Mouse (Mus musculus) embryonic facial prominence, embryonic 14.5 days (tissue): Measurements from ENCODE around the gene Sphk2. TPM values are rescaled to one million over a fixed set of nuclear protein-coding genes. Genes with fewer than 3 reads are reported as not detected.

Experiments
- polyA plus RNA-seq: library from polyadenylated mRNA; unstranded; fragments of >200 nt; fragmentation: Nextera tagmentation; extraction: Ambion mirVana; gene quantifications from 2 replicates; pipeline ENCODE4 v1.2.1, GENCODE M21; 2014

The Sphk2 gene
- polyA plus RNA-seq, 1 experiment from 2014 or later = 24.0 TPM

Other genes starting within 250 kb of the Sphk2 start
- 1.2 and 1.5 TPM in 2 replicates for gene Tulp2, start 236.1 kb downstream of the Sphk2 start, polyA plus RNA-seq
- not detected in 2 replicates for gene Gm45808, start 231.2 kb downstream of the Sphk2 start, polyA plus RNA-seq
- gene Dhdh, start 229.2 kb downstream of the Sphk2 start, polyA plus RNA-seq = 2.5 and 3.2 TPM in 2 replicates
- gene Nucb1, start 207.6 kb downstream of the Sphk2 start, polyA plus RNA-seq = 209 and 236 TPM in 2 replicates
- 20.7 and 21.9 TPM in 2 replicates for gene Ppp1r15a, start 191.7 kb downstream of the Sphk2 start, polyA plus RNA-seq
- gene Plekha4, start 191.7 kb downstream of the Sphk2 start, polyA plus RNA-seq = 6.8 and 7.3 TPM in 2 replicates
- gene Hsd17b14, start 163.1 kb downstream of the Sphk2 start, polyA plus RNA-seq = 0.77 and 1.0 TPM in 2 replicates
- 50.1 and 51.0 TPM in 2 replicates for gene Bcat2, start 147.8 kb downstream of the Sphk2 start, polyA plus RNA-seq
- gene Fgf21, start 102.5 kb downstream of the Sphk2 start, polyA plus RNA-seq = 0.45 and 1.0 TPM in 2 replicates
- 1.3 and 2.1 TPM in 2 replicates for gene Fut1, start 100.7 kb downstream of the Sphk2 start, polyA plus RNA-seq
- 0.19 and 0.30 TPM in 2 replicates for gene Izumo1, start 96.2 kb downstream of the Sphk2 start, polyA plus RNA-seq
- 10.4 and 11.1 TPM in 2 replicates for gene Rasip1, start 90.5 kb downstream of the Sphk2 start, polyA plus RNA-seq
- gene Mamstr, start 78.0 kb downstream of the Sphk2 start, polyA plus RNA-seq = 23.3 and 28.8 TPM in 2 replicates
- gene Fut2, start 51.6 kb downstream of the Sphk2 start, polyA plus RNA-seq = 1.9 and 2.2 TPM in 2 replicates
- 3.4 and 3.7 TPM in 2 replicates for gene Ntn5, start 34.0 kb downstream of the Sphk2 start, polyA plus RNA-seq
- 2.1 and 2.5 TPM in 2 replicates for gene Sec1, start 23.6 kb downstream of the Sphk2 start, polyA plus RNA-seq
- gene Car11, start 18.2 kb downstream of the Sphk2 start, polyA plus RNA-seq = 7.9 and 8.9 TPM in 2 replicates
- 3.4 and 4.7 TPM in 2 replicates for gene Dbp, start 12.9 kb downstream of the Sphk2 start, polyA plus RNA-seq
- gene Rpl18, start 2.5 kb downstream of the Sphk2 start, polyA plus RNA-seq = 1,174 and 1,204 TPM in 2 replicates
- 0.36 and 0.39 TPM in 2 replicates for gene Fam83e, start 3.2 kb upstream of the Sphk2 start, polyA plus RNA-seq
- not detected in 2 replicates for gene Spaca4, start 7.8 kb upstream of the Sphk2 start, polyA plus RNA-seq
- 0.67 and 1.5 TPM in 2 replicates for gene Lmtk3, start 65.7 kb upstream of the Sphk2 start, polyA plus RNA-seq
- gene Sult2b1, start 66.7 kb upstream of the Sphk2 start, polyA plus RNA-seq = 14.2 and 16.3 TPM in 2 replicates
- 96.4 and 106 TPM in 2 replicates for gene Cyth2, start 96.6 kb upstream of the Sphk2 start, polyA plus RNA-seq
- gene Kcnj14, start 106.8 kb upstream of the Sphk2 start, polyA plus RNA-seq = 1.4 and 2.2 TPM in 2 replicates
- gene Grwd1, start 112.9 kb upstream of the Sphk2 start, polyA plus RNA-seq = 53.9 and 60.5 TPM in 2 replicates
- gene Kdelr1, start 154.8 kb upstream of the Sphk2 start, polyA plus RNA-seq = 147 and 155 TPM in 2 replicates
- gene Grin2d, start 160.4 kb upstream of the Sphk2 start, polyA plus RNA-seq = 0.63 and 1.0 TPM in 2 replicates
- 0.68 and 0.87 TPM in 2 replicates for gene Syngr4, start 178.7 kb upstream of the Sphk2 start, polyA plus RNA-seq
- gene Tmem143, start 178.9 kb upstream of the Sphk2 start, polyA plus RNA-seq = 3.9 and 5.8 TPM in 2 replicates
- 298 and 316 TPM in 2 replicates for gene Emp3, start 203.4 kb upstream of the Sphk2 start, polyA plus RNA-seq
- 3.7 and 5.0 TPM in 2 replicates for gene Ccdc114, start 206.1 kb upstream of the Sphk2 start, polyA plus RNA-seq